Mouse (Mus musculus): ENCODE data around the gene H2-Aa. TPM values are rescaled to one million over a fixed set of nuclear protein-coding genes. Genes with fewer than 3 reads are reported as not detected.

H2-Aa gene
- polyA plus RNA-seq, 1 experiment: 3.1 TPM

- H3K27me3 ChIP-seq (ENCODE audit: control insufficient read depth, insufficient read depth, low read length): peaks cover 4% of the 10 kb centered on the region; the same call in 1 of the 2 replicates
- H3K27ac ChIP-seq (ENCODE audit: insufficient read depth, low read length): no peak overlapping the region
- WGBS: 56% methylated on average over 5 of the region's 5 CpGs
- H3K4me3 ChIP-seq (replicated peaks; ENCODE audit: insufficient read depth, low read depth, low read length): no peak overlapping the region
- peaks cover 4% of the 10 kb centered on the region; the same call in 1 of the 2 replicates for H3K4me1 ChIP-seq (ENCODE audit: control insufficient read depth, insufficient read depth, low read length)
- no peak for DNase-seq
- TF ChIP-seq CTCF (IDR thresholded peaks at IDR 0.05; ENCODE audit: borderline replicate concordance, insufficient read depth, low read depth, low read length) (no peak), POLR2A (IDR thresholded peaks at IDR 0.05; ENCODE audit: borderline replicate concordance, insufficient read depth, low read length) (no peak)
Observed at GRCm38 (mm10) chr17:34260551-34260950, 27.1 kb downstream of the H2-Aa start.

- no peak for TF ChIP-seq POLR2A (IDR thresholded peaks at IDR 0.05; ENCODE audit: borderline replicate concordance, insufficient read depth, low read length)
- no peak for TF ChIP-seq CTCF (IDR thresholded peaks at IDR 0.05; ENCODE audit: borderline replicate concordance, insufficient read depth, low read depth, low read length)
- H3K4me1 ChIP-seq (ENCODE audit: control insufficient read depth, insufficient read depth, low read length): no peaks in the 10 kb centered on the region
- peak; percentile 21 to 44 for DNase-seq
- H3K27me3 ChIP-seq (ENCODE audit: control insufficient read depth, insufficient read depth, low read length): no peaks in the 10 kb centered on the region
- no peak within 1 kb of the TSS for H3K27ac ChIP-seq (ENCODE audit: insufficient read depth, low read length)
- no peak within 1 kb of the TSS for H3K4me3 ChIP-seq (replicated peaks; ENCODE audit: insufficient read depth, low read depth, low read length)
- 70% methylated on average over 11 of the region's 11 CpGs for WGBS
Observed at GRCm38 (mm10) chr17:34257594-34258375, 29.8 kb downstream of the H2-Aa start, which contains the start of gene H2-Ab1. Gene H2-Ab1, plus strand, starts transcription at chr17:34257689.

DNA sequence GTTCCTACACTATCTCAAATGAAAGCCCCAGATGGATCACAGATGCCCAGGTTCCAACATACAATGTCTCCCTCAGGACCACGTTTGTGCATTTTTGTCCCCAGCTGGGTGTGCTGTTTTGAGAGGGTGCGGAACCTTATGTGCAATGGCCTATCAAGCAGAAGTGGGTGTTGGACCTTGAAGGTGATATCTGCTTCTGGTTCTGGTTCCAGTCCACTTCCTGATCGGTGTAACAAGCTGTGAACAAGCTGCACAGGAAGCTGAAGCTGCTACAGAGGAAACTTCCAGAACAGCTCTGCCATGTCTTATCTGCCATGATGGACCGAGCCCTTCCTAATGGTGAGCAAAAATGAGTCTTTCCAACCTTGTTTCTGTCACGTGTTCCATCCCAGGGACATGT, 31.1 kb downstream of the H2-Aa start:
- TF ChIP-seq CTCF (IDR thresholded peaks at IDR 0.05; ENCODE audit: borderline replicate concordance, insufficient read depth, low read depth, low read length): no peak
- no peak for TF ChIP-seq POLR2A (IDR thresholded peaks at IDR 0.05; ENCODE audit: borderline replicate concordance, insufficient read depth, low read length)
- Histone ChIP-seq H3K27me3 (ENCODE audit: control insufficient read depth, insufficient read depth, low read length) (no peaks in the 10 kb centered on the region), H3K4me3 (replicated peaks; ENCODE audit: insufficient read depth, low read depth, low read length) (no peak overlapping the region), H3K27ac (ENCODE audit: insufficient read depth, low read length) (no peak overlapping the region), H3K4me1 (ENCODE audit: control insufficient read depth, insufficient read depth, low read length) (no peaks in the 10 kb centered on the region)
- WGBS: 79% methylated on average over 5 of the region's 5 CpGs
- DNase-seq: no peak

GRCm38 (mm10) chr17:34251666-34252065, 36.0 kb downstream of the H2-Aa start:
- Histone ChIP-seq H3K4me1 (ENCODE audit: control insufficient read depth, insufficient read depth, low read length) (no peaks in the 10 kb centered on the region), H3K4me3 (replicated peaks; ENCODE audit: insufficient read depth, low read depth, low read length) (no peak overlapping the region), H3K27me3 (ENCODE audit: control insufficient read depth, insufficient read depth, low read length) (no peaks in the 10 kb centered on the region), H3K27ac (ENCODE audit: insufficient read depth, low read length) (no peak overlapping the region)
- no peak for TF ChIP-seq CTCF (IDR thresholded peaks at IDR 0.05; ENCODE audit: borderline replicate concordance, insufficient read depth, low read depth, low read length)
- no peak for TF ChIP-seq POLR2A (IDR thresholded peaks at IDR 0.05; ENCODE audit: borderline replicate concordance, insufficient read depth, low read length)
- no peak for DNase-seq
- 34% methylated on average over 4 of the region's 4 CpGs for WGBS

- Histone ChIP-seq H3K4me3 (replicated peaks; ENCODE audit: insufficient read depth, low read depth, low read length) (no peak overlapping the region), H3K4me1 (ENCODE audit: control insufficient read depth, insufficient read depth, low read length) (no peaks in the 10 kb centered on the region), H3K27me3 (ENCODE audit: control insufficient read depth, insufficient read depth, low read length) (no peaks in the 10 kb centered on the region), H3K27ac (ENCODE audit: insufficient read depth, low read length) (no peak overlapping the region)
- peak; percentile 27 to 31 for DNase-seq
- peak; percentile 61 for TF ChIP-seq CTCF (IDR thresholded peaks at IDR 0.05; ENCODE audit: borderline replicate concordance, insufficient read depth, low read depth, low read length)
- TF ChIP-seq POLR2A (IDR thresholded peaks at IDR 0.05; ENCODE audit: borderline replicate concordance, insufficient read depth, low read length): no peak
- WGBS: 13% methylated on average over 4 of the region's 4 CpGs
Observed at GRCm38 (mm10) chr17:34249878-34250277, 37.7 kb downstream of the H2-Aa start.

DNA sequence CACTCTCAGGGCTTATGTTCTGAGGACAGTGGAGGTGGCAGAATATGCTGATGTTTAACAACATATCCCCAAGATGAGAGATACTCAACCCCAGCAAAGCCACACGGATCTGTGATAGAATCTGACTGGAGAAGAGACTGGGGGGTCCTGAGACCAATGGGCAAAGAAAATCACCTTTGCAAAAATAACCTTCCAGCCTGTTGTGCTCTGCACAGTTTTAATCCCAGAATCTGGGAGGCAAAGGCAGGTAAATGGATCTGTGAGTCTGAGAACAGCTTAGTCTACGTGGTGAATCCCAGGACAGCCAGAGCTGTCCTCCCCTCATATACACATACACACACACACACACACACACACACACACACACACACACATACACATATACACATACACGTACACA, 38.3 kb downstream of the H2-Aa start:
- 51% methylated on average over 3 of the region's 3 CpGs for WGBS
- TF ChIP-seq POLR2A (IDR thresholded peaks at IDR 0.05; ENCODE audit: borderline replicate concordance, insufficient read depth, low read length) (no peak), CTCF (IDR thresholded peaks at IDR 0.05; ENCODE audit: borderline replicate concordance, insufficient read depth, low read depth, low read length) (no peak)
- Histone ChIP-seq H3K27me3 (ENCODE audit: control insufficient read depth, insufficient read depth, low read length) (no peaks in the 10 kb centered on the region), H3K4me3 (replicated peaks; ENCODE audit: insufficient read depth, low read depth, low read length) (no peak overlapping the region), H3K27ac (ENCODE audit: insufficient read depth, low read length) (no peak overlapping the region), H3K4me1 (ENCODE audit: control insufficient read depth, insufficient read depth, low read length) (no peaks in the 10 kb centered on the region)
- DNase-seq: no peak

- TF ChIP-seq POLR2A (IDR thresholded peaks at IDR 0.05; ENCODE audit: borderline replicate concordance, insufficient read depth, low read length): no peak
- TF ChIP-seq CTCF (IDR thresholded peaks at IDR 0.05; ENCODE audit: borderline replicate concordance, insufficient read depth, low read depth, low read length): no peak
- Histone ChIP-seq H3K4me1 (ENCODE audit: control insufficient read depth, insufficient read depth, low read length) (no peaks in the 10 kb centered on the region), H3K27ac (ENCODE audit: insufficient read depth, low read length) (no peak overlapping the region), H3K27me3 (ENCODE audit: control insufficient read depth, insufficient read depth, low read length) (no peaks in the 10 kb centered on the region), H3K4me3 (replicated peaks; ENCODE audit: insufficient read depth, low read depth, low read length) (no peak overlapping the region)
- no peak for DNase-seq
- WGBS: 42% methylated on average over 2 of the region's 2 CpGs
Observed at GRCm38 (mm10) chr17:34248764-34249163, 38.9 kb downstream of the H2-Aa start.

GRCm38 (mm10) chr17:34247047-34247446, 40.6 kb downstream of the H2-Aa start:
- H3K27me3 ChIP-seq (ENCODE audit: control insufficient read depth, insufficient read depth, low read length): no peaks in the 10 kb centered on the region
- 89% methylated on average over 3 of the region's 3 CpGs for WGBS
- no peak overlapping the region for H3K4me3 ChIP-seq (replicated peaks; ENCODE audit: insufficient read depth, low read depth, low read length)
- DNase-seq: no peak
- TF ChIP-seq POLR2A (IDR thresholded peaks at IDR 0.05; ENCODE audit: borderline replicate concordance, insufficient read depth, low read length) (no peak), CTCF (IDR thresholded peaks at IDR 0.05; ENCODE audit: borderline replicate concordance, insufficient read depth, low read depth, low read length) (no peak)
- no peaks in the 10 kb centered on the region for H3K4me1 ChIP-seq (ENCODE audit: control insufficient read depth, insufficient read depth, low read length)
- H3K27ac ChIP-seq (ENCODE audit: insufficient read depth, low read length): no peak overlapping the region

Measured in cerebellum, adult 2 months (tissue).